10 mouse cellular contexts compared by ENCODE assay signal in genomic region chr9:112188358-112188893, GRCm38 (mm10). TPM values are rescaled to one million over a fixed set of nuclear protein-coding genes. Genes with fewer than 3 reads are reported as not detected.
DNase-seq lines count a peak whose midpoint lies in the region; ATAC-seq and TF ChIP-seq lines count a peak whose summit lies in the region.
"Had no signal": no experiment of that assay in that cellular context is flagged by ENCODE, and none has a peak within 500 bp of the region (broad histone marks: within the 10 kb centered on the region; RNA-seq: fewer than 3 reads in every experiment).

No protein-coding gene starts in this region.

- H3K27ac ChIP-seq in forebrain, postnatal 0 days (ENCODE audit: low read depth, low read length): peak overlapping the region; percentile 80
- no peak overlapping the region for H3K27ac ChIP-seq in midbrain, embryonic 14.5 days (replicated peaks; ENCODE audit: low read depth, low read length)
- H3K27ac ChIP-seq: heart, embryonic 15.5 days; limb, embryonic 12.5 days had no signal

- H3K27me3 ChIP-seq in forebrain, postnatal 0 days (ENCODE audit: insufficient read depth, low read length): no peaks in the 10 kb centered on the region
- H3K27me3 ChIP-seq in midbrain, embryonic 14.5 days (ENCODE audit: control insufficient read depth, insufficient read depth, low read length): no peaks in the 10 kb centered on the region
- H3K27me3 ChIP-seq: heart, embryonic 15.5 days; limb, embryonic 12.5 days had no signal

- peaks cover 24% of the 10 kb centered on the region for H3K4me1 ChIP-seq in forebrain, postnatal 0 days (ENCODE audit: insufficient read depth)
- peaks cover 32% of the 10 kb centered on the region for H3K4me1 ChIP-seq in midbrain, embryonic 14.5 days (ENCODE audit: control insufficient read depth, insufficient read depth, low read length)

- intact Hi-C loops in left cerebral cortex, postnatal 4 days (cut with DNase I): no loop called here

- WGBS in forebrain, postnatal 0 days: 19% methylated on average over 12 of the region's 12 CpGs
- 42% methylated on average over 12 of the region's 12 CpGs for WGBS in midbrain, embryonic 14.5 days

- no peak for TF ChIP-seq CTCF in forebrain, postnatal 0 days (IDR thresholded peaks at IDR 0.05; ENCODE audit: low read depth)

- peak overlapping the region; percentile 28; the same call in 1 of the 2 replicates for H3K9ac ChIP-seq in forebrain, postnatal 0 days
- H3K9ac ChIP-seq in midbrain, embryonic 14.5 days (replicated peaks; ENCODE audit: low read length): no peak overlapping the region
- H3K9ac ChIP-seq: heart, embryonic 15.5 days; limb, embryonic 12.5 days had no signal

- peaks cover 26% of the 10 kb centered on the region for H3K36me3 ChIP-seq in forebrain, postnatal 0 days (ENCODE audit: insufficient read depth)
- no peaks in the 10 kb centered on the region for H3K36me3 ChIP-seq in midbrain, embryonic 14.5 days (ENCODE audit: control insufficient read depth, insufficient read depth, low read length)
- H3K36me3 ChIP-seq: heart, embryonic 15.5 days; limb, embryonic 12.5 days had no signal

- peak overlapping the region; percentile 23 for H3K4me2 ChIP-seq in forebrain, postnatal 0 days (ENCODE audit: low read depth)
- H3K4me2 ChIP-seq in midbrain, embryonic 14.5 days (ENCODE audit: low read length): no peak overlapping the region; the same call in 1 of the 2 replicates
- H3K4me2 ChIP-seq: heart, embryonic 15.5 days; limb, embryonic 12.5 days had no signal

- H3K4me3 ChIP-seq in forebrain, postnatal 0 days (ENCODE audit: low read depth, low read length): peak overlapping the region; percentile 21; the same call in 1 of the 2 replicates
- H3K4me3 ChIP-seq in midbrain, embryonic 14.5 days (replicated peaks; ENCODE audit: low read depth, low read length): no peak overlapping the region
- H3K4me3 ChIP-seq: heart, embryonic 15.5 days; limb, embryonic 12.5 days had no signal

- DNase-seq in left cerebral cortex, postnatal 4 days: peak; percentile 17
- no peak for DNase-seq in left cerebral cortex, adult 8-10 months (ENCODE audit: low spot score in 2 of 2)
- peak; percentile 71 for DNase-seq in cerebellum, adult 9-11 months
- DNase-seq in forebrain, postnatal 0 days: peak; percentile 69
- peak; percentile 51 for DNase-seq in midbrain, embryonic 14.5 days
- DNase-seq in thymus, postnatal 14 days: no peak
- DNase-seq in testis, postnatal 14 days (ENCODE audit: low spot score): no peak

- no peaks in the 10 kb centered on the region for H3K9me3 ChIP-seq in forebrain, postnatal 0 days (ENCODE audit: low read length)
- no peaks in the 10 kb centered on the region for H3K9me3 ChIP-seq in midbrain, embryonic 14.5 days (ENCODE audit: control insufficient read depth, low read length)
- H3K9me3 ChIP-seq: heart, embryonic 15.5 days; limb, embryonic 12.5 days had no signal

- ATAC-seq in forebrain, postnatal 0 days: peak; percentile 41
- ATAC-seq in midbrain, embryonic 14.5 days (ENCODE audit: low FRiP score, low TSS enrichment): no peak

RNA-seq across cellular contexts. Expression of gene Arpp21, which starts 47.3 kb away (rescaled TPM):
- total RNA-seq in left cerebral cortex, postnatal 4 days (2021): 100 to 1,000 TPM; 459 to 577 TPM
- 100 to 1,000 TPM; 639 to 745 (median 708) TPM for total RNA-seq in left cerebral cortex, adult 8-10 months (2022)
- total RNA-seq in forebrain, postnatal 0 days (2014; rRNA removed): 151 and 230 TPM in 2 replicates
- polyA plus RNA-seq in forebrain, postnatal 0 days (2015; fragmentation: Nextera tagmentation; extraction: Ambion mirVana): 118 and 122 TPM in 2 replicates
- 27.4 and 37.7 TPM in 2 replicates for polyA plus RNA-seq in midbrain, embryonic 14.5 days (2014; fragmentation: Nextera tagmentation; extraction: Ambion mirVana)
- polyA plus RNA-seq: urinary bladder, adult 2 months had no signal

Comparison
In these comparisons a context has a peak if more than half of its experiments do, and no peak if none do; other contexts are left out.
1. DNase-seq: peak in left cerebral cortex, postnatal 4 days (single experiment), cerebellum, adult 9-11 months (single experiment), forebrain, postnatal 0 days (single experiment) and midbrain, embryonic 14.5 days (single experiment); none in left cerebral cortex, adult 8-10 months (0 of 2), thymus, postnatal 14 days (single experiment) and testis, postnatal 14 days (single experiment).